Mouse (Mus musculus): ENCODE measurements around the gene Gm42674. TPM values are rescaled to one million over a fixed set of nuclear protein-coding genes. Genes with fewer than 3 reads are reported as not detected.

Gm42674 gene
- total and polyA plus RNA-seq, 2 experiments from 2014 or later = 1.6 TPM; not detected in 1

DNA sequence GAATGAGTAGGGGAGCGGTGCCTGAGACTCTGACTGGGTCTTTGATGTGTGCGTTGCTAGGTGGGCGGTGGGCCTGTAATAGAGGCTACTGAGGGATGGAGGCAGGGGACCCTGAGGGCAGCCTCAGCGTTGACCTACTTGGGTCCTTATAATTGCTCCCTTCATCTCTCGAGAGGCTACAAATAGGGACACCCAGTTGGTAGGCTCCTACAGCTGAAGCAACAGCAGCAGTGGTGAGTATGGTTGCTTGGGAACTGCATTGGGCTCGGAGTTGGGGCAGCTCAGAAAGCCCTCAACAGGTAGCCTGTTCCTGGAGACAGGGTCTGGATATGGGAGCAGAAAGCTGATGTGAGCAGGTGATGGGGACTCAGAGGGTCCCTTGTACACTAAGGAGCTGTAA, 1.7 kb upstream of the Gm42674 start:
- Histone ChIP-seq H3K27me3 (ENCODE audit: insufficient read depth, low read length) (no peaks in the 10 kb centered on the region), H3K36me3 (ENCODE audit: insufficient read depth, low read length) (no peaks in the 10 kb centered on the region), H3K4me3 (ENCODE audit: low read depth, low read length) (no peak overlapping the region), H3K4me2 (ENCODE audit: low read depth, low read length, poor library complexity, severe bottlenecking) (no peak overlapping the region), H3K9ac (replicated peaks; ENCODE audit: low read length, poor library complexity, severe bottlenecking) (no peak overlapping the region), H3K9me3 (ENCODE audit: low read length) (no peaks in the 10 kb centered on the region), H3K4me1 (ENCODE audit: insufficient read depth, low read length) (no peaks in the 10 kb centered on the region), H3K27ac (ENCODE audit: low read depth, low read length) (no peak overlapping the region)
- 85% methylated on average over 6 of the region's 6 CpGs for WGBS
- ATAC-seq (ENCODE audit: low FRiP score) (no peak), DNase-seq (ENCODE audit: low spot score) (no peak)
- TF ChIP-seq CTCF (IDR thresholded peaks at IDR 0.05) = no peak

- WGBS = 88% methylated on average over 8 of the region's 8 CpGs
- no peak overlapping the region for H3K27ac ChIP-seq (ENCODE audit: low read depth, low read length)
- ATAC-seq (ENCODE audit: low FRiP score) = no peak
- DNase-seq (ENCODE audit: low spot score) = no peak
- no peaks in the 10 kb centered on the region for H3K27me3 ChIP-seq (ENCODE audit: insufficient read depth, low read length)
- no peak overlapping the region for H3K9ac ChIP-seq (replicated peaks; ENCODE audit: low read length, poor library complexity, severe bottlenecking)
- no peaks in the 10 kb centered on the region for H3K36me3 ChIP-seq (ENCODE audit: insufficient read depth, low read length)
- no peak overlapping the region for H3K4me3 ChIP-seq (ENCODE audit: low read depth, low read length)
- no peaks in the 10 kb centered on the region for H3K4me1 ChIP-seq (ENCODE audit: insufficient read depth, low read length)
- H3K9me3 ChIP-seq (ENCODE audit: low read length) = no peaks in the 10 kb centered on the region
- no peak overlapping the region for H3K4me2 ChIP-seq (ENCODE audit: low read depth, low read length, poor library complexity, severe bottlenecking)
- no peak for TF ChIP-seq CTCF (IDR thresholded peaks at IDR 0.05)
These were observed 1.1 kb upstream of the Gm42674 start for GRCm38 (mm10) chr3:90600458-90601195.

DNA sequence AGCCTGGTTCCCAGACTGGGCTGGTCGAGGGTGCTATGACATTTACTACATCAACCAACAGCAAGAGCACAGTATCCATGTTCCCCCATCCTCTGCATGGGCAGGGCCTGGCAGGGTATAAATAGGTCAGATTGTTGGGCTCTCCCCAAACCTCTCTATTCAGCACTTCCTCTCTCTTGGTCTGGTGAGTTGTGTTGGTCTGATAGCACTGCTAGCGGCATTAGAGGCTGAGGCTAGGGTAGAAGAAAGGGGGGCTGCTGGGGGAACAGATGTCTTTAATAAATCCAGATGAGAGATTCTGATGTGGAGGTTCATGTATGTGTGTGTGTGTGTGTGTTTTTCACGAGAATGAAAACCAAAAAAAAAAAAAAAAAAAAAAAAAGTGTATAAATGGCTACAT, 1.9 kb downstream of the Gm42674 start, which contains the start of gene S100a4:
TSS of gene S100a4 (plus strand) at position 149 of the 400 bp plus-strand sequence.
- ATAC-seq (ENCODE audit: low FRiP score) (no peak), DNase-seq (ENCODE audit: low spot score) (no peak)
- H3K27ac ChIP-seq (ENCODE audit: low read depth, low read length) = no peak within 1 kb of the TSS
- no peaks in the 10 kb centered on the region for H3K36me3 ChIP-seq (ENCODE audit: insufficient read depth, low read length)
- H3K27me3 ChIP-seq (ENCODE audit: insufficient read depth, low read length) = no peaks in the 10 kb centered on the region
- H3K9me3 ChIP-seq (ENCODE audit: low read length) = no peaks in the 10 kb centered on the region
- no peak within 1 kb of the TSS for H3K9ac ChIP-seq (replicated peaks; ENCODE audit: low read length, poor library complexity, severe bottlenecking)
- 61% methylated on average over 3 of the region's 3 CpGs for WGBS
- no peak within 1 kb of the TSS for H3K4me2 ChIP-seq (ENCODE audit: low read depth, low read length, poor library complexity, severe bottlenecking)
- no peaks in the 10 kb centered on the region for H3K4me1 ChIP-seq (ENCODE audit: insufficient read depth, low read length)
- H3K4me3 ChIP-seq (ENCODE audit: low read depth, low read length) = no peak within 1 kb of the TSS
- TF ChIP-seq CTCF (IDR thresholded peaks at IDR 0.05) = no peak

- H3K4me2 ChIP-seq (ENCODE audit: low read depth, low read length, poor library complexity, severe bottlenecking) = no peak overlapping the region
- no peak overlapping the region for H3K27ac ChIP-seq (ENCODE audit: low read depth, low read length)
- 51% methylated on average over 4 of the region's 4 CpGs for WGBS
- no peak overlapping the region for H3K4me3 ChIP-seq (ENCODE audit: low read depth, low read length)
- H3K27me3 ChIP-seq (ENCODE audit: insufficient read depth, low read length) = no peaks in the 10 kb centered on the region
- H3K4me1 ChIP-seq (ENCODE audit: insufficient read depth, low read length) = no peaks in the 10 kb centered on the region
- no peak for TF ChIP-seq CTCF (IDR thresholded peaks at IDR 0.05)
- no peak overlapping the region for H3K9ac ChIP-seq (replicated peaks; ENCODE audit: low read length, poor library complexity, severe bottlenecking)
- no peaks in the 10 kb centered on the region for H3K36me3 ChIP-seq (ENCODE audit: insufficient read depth, low read length)
- DNase-seq (ENCODE audit: low spot score) (no peak), ATAC-seq (ENCODE audit: low FRiP score) (no peak)
- H3K9me3 ChIP-seq (ENCODE audit: low read length) = no peaks in the 10 kb centered on the region
These were observed 2.7 kb downstream of the Gm42674 start for GRCm38 (mm10) chr3:90604416-90604815.

GRCm38 (mm10) chr3:90605049-90605448, 3.3 kb downstream of the Gm42674 start:
- Histone ChIP-seq H3K4me2 (ENCODE audit: low read depth, low read length, poor library complexity, severe bottlenecking) (no peak overlapping the region), H3K9me3 (ENCODE audit: low read length) (no peaks in the 10 kb centered on the region), H3K4me3 (ENCODE audit: low read depth, low read length) (no peak overlapping the region), H3K4me1 (ENCODE audit: insufficient read depth, low read length) (no peaks in the 10 kb centered on the region), H3K36me3 (ENCODE audit: insufficient read depth, low read length) (no peaks in the 10 kb centered on the region), H3K27ac (ENCODE audit: low read depth, low read length) (no peak overlapping the region), H3K27me3 (ENCODE audit: insufficient read depth, low read length) (no peaks in the 10 kb centered on the region), H3K9ac (replicated peaks; ENCODE audit: low read length, poor library complexity, severe bottlenecking) (no peak overlapping the region)
- no peak for TF ChIP-seq CTCF (IDR thresholded peaks at IDR 0.05)
- WGBS = 96% methylated on average over 3 of the region's 3 CpGs
- ATAC-seq (ENCODE audit: low FRiP score) (no peak), DNase-seq (ENCODE audit: low spot score) (no peak)

GRCm38 (mm10) chr3:90605736-90606135, 4.0 kb downstream of the Gm42674 start:
- Histone ChIP-seq H3K4me3 (ENCODE audit: low read depth, low read length) (no peak overlapping the region), H3K27me3 (ENCODE audit: insufficient read depth, low read length) (no peaks in the 10 kb centered on the region), H3K4me2 (ENCODE audit: low read depth, low read length, poor library complexity, severe bottlenecking) (no peak overlapping the region), H3K27ac (ENCODE audit: low read depth, low read length) (no peak overlapping the region), H3K4me1 (ENCODE audit: insufficient read depth, low read length) (no peaks in the 10 kb centered on the region), H3K9me3 (ENCODE audit: low read length) (no peaks in the 10 kb centered on the region), H3K9ac (replicated peaks; ENCODE audit: low read length, poor library complexity, severe bottlenecking) (no peak overlapping the region), H3K36me3 (ENCODE audit: insufficient read depth, low read length) (no peaks in the 10 kb centered on the region)
- no peak for ATAC-seq (ENCODE audit: low FRiP score)
- WGBS = 84% methylated on average over 2 of the region's 2 CpGs
- no peak for TF ChIP-seq CTCF (IDR thresholded peaks at IDR 0.05)
- no peak for DNase-seq (ENCODE audit: low spot score)

All from midbrain, postnatal 0 days (tissue).